Mouse (Mus musculus): ENCODE measurements around the gene Nat9.

Gene Nat9

GRCm38 (mm10) chr11:115187693-115188092 lies at the start of gene Nat9:
TSS of gene Nat9 (minus strand) at chr11:115187859.
- DNase-seq (ENCODE audit: low spot score in 2 of 2) = no peak

GRCm38 (mm10) chr11:115236570-115236969 lies 48.9 kb upstream of the Nat9 start:
- DNase-seq (ENCODE audit: low spot score in 2 of 2) = no peak

DNA sequence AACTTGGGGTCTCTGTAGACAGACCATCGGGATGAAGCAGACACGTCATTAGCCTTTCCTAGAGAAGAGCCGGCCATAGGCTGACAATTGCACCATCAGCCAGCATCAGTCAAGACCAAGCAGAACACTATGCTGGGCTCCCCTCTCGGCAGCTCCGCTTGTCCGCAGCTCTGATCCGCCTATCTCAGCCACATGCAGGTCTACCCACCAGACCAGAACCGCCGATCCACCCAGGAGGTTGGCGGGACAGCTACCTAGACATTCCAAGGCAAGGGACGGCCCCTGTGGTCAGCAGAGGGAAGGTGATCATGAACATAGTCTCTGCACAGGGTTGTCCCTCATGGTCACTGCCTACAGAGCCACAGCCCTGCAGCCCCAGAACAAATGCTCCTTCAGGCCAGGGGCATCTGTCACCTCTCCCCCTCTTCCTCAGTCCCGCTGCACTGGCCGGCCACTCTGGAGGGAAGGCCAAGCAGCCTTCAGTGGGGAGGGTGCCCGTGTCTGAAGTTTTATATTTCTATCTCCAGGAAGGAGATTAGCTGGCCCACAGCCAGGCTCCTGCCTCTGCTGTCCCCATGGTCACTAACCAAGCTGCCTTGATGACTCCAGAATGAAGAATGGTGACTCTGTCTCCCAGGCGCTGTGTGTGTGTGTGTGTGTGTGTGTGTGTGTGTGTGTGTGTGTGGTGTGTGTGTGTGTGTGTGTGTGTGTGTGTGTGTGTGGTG lies 46.8 kb upstream of the Nat9 start:
- no peak for DNase-seq (ENCODE audit: low spot score in 2 of 2)

DNA sequence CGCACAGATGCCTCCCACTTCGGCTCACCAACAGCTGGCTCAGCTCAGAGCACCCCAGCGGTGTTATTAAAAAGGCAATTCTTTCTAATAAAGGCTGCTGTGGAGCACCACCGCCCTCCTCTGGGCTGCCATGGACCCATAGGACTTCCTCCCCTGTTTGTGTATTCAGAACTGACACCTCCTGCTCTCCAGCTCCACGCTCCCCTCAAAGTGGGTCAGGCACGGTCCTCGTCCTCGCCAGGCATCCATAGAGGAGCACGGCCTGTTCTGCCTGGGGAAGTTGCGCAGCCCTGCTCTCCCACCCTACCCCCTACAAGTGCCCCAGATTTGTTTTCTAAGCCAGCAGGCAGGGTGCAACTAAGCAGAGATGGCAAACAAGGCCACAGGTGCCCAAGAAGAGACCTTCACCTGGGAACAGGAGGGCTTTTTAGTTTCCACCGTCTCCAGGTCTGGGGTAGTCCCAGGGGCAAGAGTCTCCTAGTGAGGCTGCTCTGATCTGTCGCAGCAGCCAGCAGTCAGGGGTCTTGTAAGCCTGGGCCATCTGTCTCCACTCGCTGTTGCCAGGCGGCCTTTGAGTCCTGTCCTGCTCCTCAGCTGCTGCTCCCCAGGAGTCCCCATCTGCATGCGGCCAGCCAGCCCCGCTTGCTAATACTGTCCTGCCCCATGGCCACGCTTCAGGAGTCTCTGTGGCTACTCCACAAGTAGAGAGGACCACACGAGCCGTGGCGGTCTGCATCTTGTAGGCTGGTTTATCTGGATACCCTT lies 46.0 kb upstream of the Nat9 start:
- peak; percentile 46 to 56 for DNase-seq (ENCODE audit: low spot score in 2 of 2)

GRCm38 (mm10) chr11:115232889-115233288 lies 45.2 kb upstream of the Nat9 start:
- DNase-seq (ENCODE audit: low spot score in 2 of 2) = no peak

DNA sequence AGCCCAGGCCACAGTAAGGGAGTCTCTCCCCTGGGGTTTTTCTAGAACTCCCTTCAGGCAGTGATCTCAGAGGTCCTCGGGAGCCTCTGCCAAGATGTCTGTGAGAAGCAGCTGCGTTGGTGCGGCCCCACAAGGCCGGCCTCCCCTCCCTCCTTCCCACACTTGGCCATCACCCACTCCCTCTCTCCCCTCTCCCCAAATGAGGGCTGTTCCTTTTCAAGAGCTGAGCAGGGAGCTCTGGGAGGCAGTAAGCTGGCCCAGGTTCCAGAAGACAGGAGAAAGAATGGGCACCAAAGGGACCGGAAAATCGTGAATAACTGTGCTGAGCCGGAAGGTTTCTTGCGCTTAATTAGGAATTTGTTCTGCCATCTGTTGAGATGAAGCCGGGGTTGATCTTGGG lies 44.3 kb upstream of the Nat9 start:
- peak in 1 of 2 experiments; percentile 50 for DNase-seq (ENCODE audit: low spot score in 2 of 2)

GRCm38 (mm10) chr11:115231168-115231915 lies 43.7 kb upstream of the Nat9 start:
- DNase-seq (ENCODE audit: low spot score in 2 of 2) = no peak

- DNase-seq (ENCODE audit: low spot score in 2 of 2) = no peak
Measured at GRCm38 (mm10) chr11:115229021-115229930, 41.6 kb upstream of the Nat9 start.

DNA sequence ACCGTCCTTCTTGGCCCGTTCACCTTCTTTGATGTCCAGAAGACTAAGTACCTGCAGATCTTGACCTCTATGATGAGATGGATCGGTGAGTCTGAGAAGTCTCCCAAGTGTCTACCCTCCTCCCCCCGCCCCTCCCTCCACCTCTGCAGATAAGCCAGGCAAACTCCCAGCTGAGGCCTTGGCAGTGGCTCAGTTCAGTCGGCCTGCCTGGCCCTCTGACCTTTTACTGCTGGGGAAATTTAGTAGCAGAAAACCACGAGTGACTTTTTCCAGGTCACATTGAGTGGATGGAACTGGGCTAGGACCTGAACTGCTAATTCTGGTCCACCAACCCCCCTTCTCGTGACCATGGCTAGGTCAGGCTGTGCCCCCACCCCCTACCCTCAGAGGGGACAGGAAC lies 40.8 kb upstream of the Nat9 start:
- DNase-seq (ENCODE audit: low spot score in 2 of 2) = no peak

DNA sequence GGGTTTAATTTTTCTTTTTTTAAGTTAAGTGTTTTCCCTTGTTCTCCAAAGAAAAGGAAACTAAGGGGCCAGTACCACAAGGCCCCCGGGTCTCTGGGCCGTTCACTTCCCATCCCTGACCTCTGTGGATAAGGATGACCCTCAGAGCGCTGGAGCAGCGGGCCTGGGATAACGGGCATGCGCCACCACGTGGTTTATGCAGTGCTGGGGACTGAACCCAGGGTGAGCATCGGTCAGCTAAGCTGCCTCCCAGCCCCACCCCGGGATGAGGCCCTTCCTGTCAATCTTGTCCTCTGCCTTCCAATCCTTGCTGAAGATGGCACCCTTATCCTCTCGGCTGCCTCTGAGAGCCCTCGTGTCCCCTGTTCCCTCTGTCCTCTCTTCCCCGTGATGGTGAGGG lies 40.0 kb upstream of the Nat9 start:
- no peak for DNase-seq (ENCODE audit: low spot score in 2 of 2)

GRCm38 (mm10) chr11:115226811-115227491 lies 39.3 kb upstream of the Nat9 start:
- no peak for DNase-seq (ENCODE audit: low spot score in 2 of 2)

- DNase-seq (ENCODE audit: low spot score in 2 of 2) = no peak
Measured at GRCm38 (mm10) chr11:115225301-115225700, 37.6 kb upstream of the Nat9 start.

DNA sequence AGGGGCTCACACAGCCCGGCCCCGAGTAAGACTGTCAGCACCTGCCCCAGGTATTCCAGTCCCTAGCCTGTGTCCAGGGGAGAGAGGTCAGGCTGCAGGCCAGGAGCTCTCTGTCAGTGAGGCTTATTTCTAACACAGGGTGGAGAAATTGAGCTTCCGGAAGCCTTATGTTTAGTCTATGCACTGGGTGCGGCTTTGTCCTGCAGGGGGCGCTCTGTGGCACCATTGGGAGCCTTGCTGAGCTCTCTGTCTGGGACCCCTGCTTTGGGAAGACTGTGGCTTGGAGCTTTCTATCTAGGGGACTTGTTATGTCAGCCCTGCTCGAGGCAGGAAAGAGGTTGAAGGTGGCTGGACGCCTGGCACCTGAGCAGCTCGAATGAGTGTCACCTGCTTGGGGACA lies 37.2 kb upstream of the Nat9 start:
- peak in 1 of 2 experiments; percentile 55 for DNase-seq (ENCODE audit: low spot score in 2 of 2)

DNA sequence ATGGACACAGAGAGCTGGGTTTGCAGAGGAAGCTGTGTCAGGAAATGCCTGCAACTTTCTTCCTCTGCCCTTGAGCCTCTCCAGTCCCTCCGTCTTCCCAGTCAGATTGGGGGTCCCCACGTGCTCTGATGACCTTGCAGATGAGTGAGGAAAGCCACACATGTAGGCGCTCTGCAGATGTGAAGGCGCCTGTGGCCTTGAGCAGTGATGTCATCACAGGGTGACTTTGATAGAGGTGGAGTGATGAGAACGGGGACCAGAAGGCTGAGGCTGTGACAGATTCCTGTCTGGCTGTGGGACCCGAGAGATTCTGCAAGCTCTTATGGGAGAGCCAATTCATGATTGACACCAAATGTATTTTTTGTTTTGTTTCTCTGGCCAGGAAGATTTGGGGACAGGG lies 36.2 kb upstream of the Nat9 start:
- no peak for DNase-seq (ENCODE audit: low spot score in 2 of 2)

GRCm38 (mm10) chr11:115223451-115223850 lies 35.8 kb upstream of the Nat9 start:
- DNase-seq (ENCODE audit: low spot score in 2 of 2) = no peak

DNA sequence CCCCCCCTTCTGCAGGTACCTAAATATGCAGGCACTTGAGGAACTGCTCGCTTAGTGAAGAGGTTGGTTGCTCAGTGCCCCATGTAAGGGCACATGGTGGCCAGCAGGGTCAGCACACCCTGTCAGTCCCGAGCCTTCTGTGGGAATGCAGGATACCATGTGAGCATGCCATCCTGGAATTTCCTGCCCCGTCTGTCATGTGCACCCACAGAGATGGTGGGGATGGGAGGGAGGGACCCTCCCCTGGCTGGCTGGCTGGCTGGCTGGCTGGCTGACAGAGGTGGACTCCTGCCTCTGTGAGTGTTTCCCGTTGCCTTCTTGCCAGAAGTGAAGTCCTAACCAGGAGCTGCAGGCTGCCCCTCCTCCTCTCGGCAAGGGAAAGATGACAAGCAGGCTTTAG lies 34.9 kb upstream of the Nat9 start:
- DNase-seq (ENCODE audit: low spot score in 2 of 2) = no peak

GRCm38 (mm10) chr11:115222077-115222476 lies 34.4 kb upstream of the Nat9 start:
- DNase-seq (ENCODE audit: low spot score in 2 of 2) = no peak

GRCm38 (mm10) chr11:115219685-115220084 lies 32.0 kb upstream of the Nat9 start:
- no peak for DNase-seq (ENCODE audit: low spot score in 2 of 2)

GRCm38 (mm10) chr11:115219263-115219662 lies 31.6 kb upstream of the Nat9 start:
- DNase-seq (ENCODE audit: low spot score in 2 of 2) = no peak

DNA sequence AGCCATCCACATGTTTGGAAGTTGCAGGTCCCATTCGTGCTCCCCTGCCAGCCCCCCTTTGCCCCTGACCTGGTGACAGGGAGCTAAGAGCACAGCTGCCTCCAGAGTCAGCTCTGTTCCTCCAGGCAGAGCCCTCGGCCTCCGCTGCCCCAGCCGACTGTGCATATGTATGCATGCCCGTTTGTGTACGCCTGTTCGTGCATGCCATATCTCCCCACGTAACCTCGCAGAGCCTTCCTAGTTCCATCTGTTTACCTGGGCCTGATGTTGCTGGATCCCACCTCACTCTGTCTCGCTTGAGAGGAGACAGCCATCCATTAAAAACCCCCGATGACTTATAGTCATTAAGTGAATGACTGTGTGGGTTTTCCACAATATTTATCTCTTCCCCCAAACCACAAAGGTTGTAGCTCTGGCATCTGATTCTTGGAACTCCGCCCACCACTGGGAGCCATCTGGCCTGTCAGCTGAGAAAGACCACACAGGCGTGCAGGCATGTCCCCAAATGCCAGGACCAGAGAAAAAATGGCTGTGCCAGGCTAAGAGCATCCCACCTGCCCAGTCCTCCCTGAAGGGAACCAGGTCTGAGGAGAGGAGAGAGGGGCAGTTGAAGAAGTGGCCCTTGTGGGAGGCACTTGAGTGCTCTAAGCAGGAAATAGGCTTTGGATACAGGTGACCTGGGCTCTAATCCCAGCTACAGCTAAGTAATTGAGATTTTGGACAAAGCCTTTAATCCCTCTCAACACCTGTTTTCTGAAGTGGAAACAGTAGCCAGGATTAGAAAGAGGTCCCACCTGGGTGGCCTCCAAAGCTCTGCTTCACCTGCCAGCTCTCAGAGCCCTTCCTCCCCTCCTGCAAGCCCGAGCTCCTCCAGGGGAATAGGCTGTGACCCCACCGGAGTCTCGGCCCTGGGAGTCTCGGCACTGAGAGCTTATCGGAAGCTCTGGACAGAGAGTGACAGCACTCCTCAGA lies 30.1 kb upstream of the Nat9 start:
- DNase-seq (ENCODE audit: low spot score in 2 of 2) = no peak
